Mouse (Mus musculus) embryo, embryonic 11.5 days (tissue): ENCODE results near the gene Ankrd36.

Source experiments
- DNase-seq: peaks from one replicate; pipeline ENCODE4 v3.0.0-alpha.2; 2012; ENCODE audit warnings: low read depth, low spot score

Ankrd36 gene

DNA sequence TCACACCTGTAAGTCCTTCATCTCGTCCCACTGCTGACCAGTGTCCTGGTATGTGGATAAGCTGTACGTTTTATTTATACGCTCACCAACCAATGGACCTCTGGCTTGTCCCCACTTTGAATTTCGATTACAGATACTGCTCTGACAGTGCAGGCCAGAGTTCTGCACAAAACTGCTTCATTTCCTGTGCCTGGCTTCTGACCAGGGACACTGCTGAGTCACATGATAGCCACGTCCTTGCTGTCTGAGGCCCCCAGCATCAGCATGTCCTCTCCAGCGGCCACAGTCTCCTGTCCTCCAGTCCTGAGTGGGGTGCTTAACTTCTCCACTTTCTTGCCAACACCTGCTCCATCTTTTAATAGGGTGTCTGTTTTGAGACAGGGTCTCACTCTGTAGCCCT, 113.1 kb downstream of the Ankrd36 start:
- DNase-seq, result no peak

DNA sequence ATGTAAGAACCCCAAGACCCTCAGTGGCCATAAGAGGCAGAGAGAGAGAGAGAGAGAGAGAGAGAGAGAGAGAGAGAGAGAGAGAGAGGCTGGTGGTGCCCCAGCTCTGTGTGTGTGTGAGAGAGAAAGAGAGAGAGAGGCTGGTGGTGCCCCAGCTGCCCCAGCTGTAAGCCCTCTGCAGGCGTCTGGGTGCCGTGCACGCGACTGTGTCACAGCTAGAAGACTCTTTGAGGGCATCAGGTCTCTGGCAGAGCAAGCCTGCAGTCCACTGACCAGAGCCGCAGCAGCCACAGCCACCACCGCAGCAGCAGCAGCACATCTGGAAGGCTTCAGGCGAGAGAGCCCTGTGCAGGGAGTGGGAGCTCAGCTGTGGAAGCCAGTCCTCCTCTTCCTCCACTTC, 114.8 kb downstream of the Ankrd36 start:
- no peak for DNase-seq

DNA sequence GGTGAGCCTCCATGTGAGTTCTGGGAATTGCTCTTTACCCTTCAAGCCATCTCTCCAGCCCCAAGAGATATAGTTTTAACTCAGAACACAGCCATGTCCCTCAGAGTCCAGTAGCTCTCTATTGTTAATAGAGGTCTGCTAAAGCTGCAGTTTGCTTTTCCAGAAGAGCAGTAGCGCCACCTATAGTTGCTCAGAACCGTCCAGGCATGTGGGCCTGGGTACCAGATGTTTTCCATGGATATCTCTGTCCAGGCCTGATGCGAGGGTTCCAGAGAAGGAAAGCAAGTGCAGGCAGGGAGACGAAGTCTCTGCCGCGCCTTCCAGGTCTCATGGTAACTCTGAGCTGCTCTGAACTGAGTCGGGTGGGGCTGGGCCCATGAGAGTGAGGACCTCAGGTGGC, 122.3 kb downstream of the Ankrd36 start:
- peak; percentile 46 for DNase-seq

DNA sequence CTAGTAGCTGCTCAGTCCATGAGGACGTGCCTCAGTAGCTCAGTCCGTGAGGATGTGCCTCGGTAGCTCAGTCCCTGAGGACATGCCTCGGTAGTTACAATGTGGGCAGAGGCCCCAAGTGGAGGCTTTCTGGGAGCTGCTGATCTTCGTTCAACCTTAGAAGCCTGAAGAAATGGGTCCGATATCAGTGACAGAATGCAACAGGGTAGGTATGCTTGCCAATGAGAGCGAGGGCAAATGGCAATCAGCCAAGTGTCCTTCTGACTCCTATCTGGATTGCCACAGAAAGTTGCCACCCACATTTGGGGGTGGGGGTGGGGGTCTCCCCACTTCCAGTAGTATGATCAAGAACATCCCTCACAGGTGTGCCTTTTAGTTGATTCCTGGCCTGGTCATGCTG, 131.3 kb downstream of the Ankrd36 start:
- DNase-seq, result no peak

DNA sequence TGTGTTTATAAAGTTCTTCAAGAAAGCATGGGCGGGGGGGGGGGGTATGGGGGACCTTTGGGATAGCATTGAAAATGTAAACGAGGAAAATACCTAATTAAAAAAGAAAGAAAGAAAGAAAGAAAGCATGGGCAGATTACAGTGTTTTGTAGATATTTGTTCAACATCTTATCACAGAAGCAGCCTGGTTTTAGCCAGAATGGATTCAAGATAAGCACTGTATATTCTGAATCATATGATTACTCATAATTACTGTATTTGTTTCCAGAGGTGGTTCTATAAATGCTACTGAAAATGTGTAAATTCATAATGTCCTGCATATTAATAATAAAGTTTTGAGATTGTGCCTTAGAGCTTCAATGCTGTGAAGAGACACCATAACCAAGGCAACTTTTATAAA, 131.8 kb downstream of the Ankrd36 start:
- no peak for DNase-seq

DNA sequence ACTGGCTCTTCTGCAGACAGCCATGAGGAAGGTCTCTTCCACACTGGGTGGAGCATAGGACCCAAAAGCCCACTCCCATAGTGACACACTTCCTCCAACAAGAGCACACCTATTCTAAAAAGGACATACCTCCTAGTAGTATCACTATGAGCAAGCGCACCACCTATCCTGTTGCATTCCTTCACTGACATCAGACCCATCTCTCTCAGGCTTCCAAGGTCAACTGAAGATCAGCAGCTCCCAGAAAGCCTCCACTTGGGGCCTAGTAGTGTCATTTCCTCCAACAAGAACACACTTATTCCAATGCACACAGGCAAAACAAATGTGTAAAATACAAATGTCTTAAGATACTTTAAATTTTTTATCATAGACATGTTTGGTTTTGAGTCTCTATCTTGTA, 132.3 kb downstream of the Ankrd36 start:
- no peak for DNase-seq

DNA sequence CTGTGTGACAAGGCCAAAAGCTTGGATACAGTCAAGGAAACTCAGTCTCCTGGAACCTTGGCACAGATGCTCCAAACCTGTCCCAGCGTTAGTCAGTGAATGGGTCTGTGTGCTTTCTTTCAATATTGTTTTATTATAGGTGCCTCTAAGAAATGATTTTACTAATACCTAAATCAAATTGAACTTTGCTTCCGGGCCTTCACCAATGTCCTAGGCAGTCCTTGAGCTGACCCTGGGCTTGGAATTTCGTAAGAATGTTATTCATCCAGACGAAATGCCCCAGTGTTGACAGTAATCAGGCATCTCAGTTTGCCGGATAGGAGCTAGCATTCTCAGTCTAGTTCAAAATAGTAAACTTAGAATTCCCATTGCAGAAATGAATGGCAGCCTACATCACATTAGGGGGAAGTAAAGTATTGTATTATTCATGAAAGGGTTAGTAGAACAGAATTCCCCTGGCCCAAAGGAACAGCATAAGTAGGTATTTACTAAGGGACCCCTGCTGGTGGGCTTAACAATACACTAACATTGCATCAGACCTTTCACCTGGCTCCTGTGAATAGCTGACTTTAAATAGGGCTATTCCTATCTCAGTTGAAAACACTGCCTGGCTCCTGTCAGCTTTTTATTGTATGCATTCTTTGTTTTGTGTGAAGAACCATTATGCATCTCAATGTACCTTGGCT, 132.9 kb downstream of the Ankrd36 start:
- no peak for DNase-seq

DNA sequence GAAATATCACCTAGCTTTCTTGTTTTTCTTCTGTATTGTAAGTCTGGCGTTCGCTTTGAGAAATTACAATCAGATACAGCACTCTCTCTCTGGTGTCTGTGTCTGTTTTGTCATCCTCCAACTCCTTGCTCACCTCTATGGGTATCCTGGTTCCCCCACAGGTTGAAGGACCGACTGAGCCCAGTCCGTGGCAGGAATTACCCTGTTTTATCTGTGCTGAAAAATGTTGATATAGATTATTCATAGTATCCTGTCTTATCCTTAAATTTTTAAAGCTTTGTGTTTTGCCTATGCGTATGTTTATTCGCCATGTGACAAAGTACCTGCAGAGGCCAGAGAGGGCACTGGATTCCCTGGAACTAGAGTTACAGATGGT, 133.5 kb downstream of the Ankrd36 start:
- no peak for DNase-seq

DNA sequence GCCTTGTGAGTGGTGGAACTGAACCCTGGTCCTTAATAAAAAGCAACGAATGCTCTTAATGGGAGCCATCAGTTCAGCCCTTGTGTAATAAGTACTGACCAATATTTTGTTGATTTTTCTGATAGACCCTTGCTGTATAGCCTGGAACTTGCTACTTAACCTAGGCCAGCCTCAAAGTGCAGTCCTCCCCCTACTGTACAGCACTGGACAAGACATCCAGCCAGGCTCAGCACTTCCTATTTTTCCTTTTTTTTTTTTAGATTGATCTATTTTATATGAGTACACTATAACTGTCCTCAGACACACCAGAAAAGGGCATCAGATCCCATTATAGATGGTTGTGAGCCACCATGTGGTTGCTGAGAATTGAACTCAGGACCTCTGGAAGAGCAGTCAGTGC, 133.9 kb downstream of the Ankrd36 start:
- DNase-seq, result no peak

DNA sequence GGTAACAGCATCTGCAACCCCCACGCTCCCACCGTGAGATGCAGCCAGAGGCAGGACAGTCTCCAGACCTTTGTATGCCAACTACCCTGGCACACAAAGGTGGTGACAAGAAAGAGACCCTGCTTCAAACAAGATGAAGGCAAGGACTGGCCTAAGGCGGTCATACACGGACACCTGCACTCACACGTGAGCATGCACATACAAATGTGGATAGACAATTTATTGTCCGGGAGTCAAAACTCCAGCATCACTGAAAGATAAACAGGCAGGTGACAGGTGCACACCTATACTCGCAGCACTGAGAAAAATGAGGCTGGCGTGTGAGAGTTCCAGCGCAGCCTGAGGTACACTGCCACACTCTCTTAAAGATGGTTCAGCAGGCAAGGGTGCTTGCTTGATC, 136.5 kb downstream of the Ankrd36 start:
- DNase-seq, result no peak

DNA sequence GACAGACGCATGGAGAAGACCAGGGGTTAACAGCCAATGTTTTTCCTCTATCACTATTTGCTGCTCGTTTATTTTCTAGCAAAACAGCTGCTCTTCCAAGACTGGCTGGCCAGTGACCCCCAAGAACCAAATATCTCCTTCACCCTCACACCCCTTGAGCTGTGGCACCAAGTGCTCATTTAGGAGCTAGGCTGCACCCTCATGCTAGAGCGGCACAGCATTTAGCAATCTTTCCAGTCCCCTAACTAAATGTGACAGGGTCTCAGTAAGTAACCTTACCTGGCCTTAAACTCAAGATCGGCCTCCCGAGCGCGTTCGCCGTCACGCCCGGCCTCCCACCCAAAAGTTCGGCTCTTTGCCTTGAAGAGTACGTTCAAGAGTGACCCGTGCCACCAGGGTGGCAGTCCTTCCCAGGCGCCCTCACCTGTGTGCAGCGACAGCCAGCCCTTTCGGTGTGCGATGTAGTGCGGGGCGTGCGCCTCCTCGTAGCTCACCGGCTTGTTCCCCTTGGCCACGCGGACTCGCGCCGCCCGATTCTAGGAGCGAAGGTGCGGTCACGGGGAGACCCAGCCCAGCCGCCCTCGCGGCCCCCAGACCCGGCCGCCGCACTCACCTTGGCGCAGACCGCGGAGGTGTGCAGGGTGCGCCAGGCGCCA, 137.5 kb downstream of the Ankrd36 start:
- no peak for DNase-seq

DNA sequence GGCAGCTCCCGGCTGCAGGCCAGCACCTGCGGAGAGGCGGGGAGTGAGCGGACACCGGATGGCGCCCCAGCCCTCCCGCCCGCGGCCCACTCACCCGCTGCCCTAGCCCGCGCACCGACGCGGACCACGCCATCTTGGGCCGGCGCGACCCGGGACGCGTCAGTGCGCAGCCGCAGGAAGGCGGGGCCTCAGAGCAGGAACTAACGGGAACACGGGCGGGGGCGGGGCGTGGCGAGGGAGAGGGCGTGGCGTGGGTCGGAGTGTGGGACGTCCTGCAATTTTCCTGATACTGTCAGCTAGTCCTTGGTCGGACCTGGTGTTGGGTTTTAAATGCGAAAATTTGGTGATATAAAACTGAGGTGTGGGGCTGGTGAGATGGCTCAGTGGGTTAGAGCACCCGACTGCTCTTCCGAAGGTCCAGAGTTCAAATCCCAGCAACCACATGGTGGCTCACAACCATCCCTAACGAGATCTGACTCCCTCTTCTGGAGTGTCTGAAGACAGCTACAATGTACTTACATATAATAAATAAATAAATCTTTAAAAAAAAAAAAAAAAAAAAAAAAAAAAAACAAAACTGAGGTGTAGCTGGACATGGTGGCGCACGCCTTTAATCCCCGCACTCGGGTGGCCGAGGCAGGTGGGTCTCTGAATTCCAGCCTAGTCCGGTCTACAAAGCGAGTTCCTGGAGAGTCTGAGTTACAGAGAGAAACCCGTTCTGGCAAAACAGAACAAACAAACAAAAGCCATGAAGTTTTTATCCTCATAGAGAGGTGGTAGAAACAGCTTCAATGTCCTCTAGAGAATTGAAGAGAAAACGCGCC, 138.3 kb downstream of the Ankrd36 start:
- peak; percentile 91 for DNase-seq

DNA sequence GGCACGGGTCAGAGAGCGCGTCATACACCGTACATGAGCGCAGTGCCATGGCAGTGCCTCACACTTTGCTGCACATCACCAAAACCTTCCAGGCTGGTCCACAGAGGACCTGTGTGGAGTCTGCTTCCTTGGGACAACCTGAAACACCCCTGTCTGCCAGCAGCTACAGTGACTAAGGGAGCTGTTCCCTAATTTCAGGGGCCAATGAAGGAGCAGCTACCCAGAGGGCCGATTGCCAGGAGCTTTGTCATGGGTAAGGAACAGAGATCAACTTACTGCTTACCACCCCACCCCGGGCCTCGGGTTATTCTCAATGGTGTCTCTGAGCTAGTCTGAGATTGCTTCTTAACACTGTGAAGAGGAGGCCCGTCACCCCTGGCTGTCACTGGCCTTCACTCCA, 145.7 kb downstream of the Ankrd36 start:
- no peak for DNase-seq

DNA sequence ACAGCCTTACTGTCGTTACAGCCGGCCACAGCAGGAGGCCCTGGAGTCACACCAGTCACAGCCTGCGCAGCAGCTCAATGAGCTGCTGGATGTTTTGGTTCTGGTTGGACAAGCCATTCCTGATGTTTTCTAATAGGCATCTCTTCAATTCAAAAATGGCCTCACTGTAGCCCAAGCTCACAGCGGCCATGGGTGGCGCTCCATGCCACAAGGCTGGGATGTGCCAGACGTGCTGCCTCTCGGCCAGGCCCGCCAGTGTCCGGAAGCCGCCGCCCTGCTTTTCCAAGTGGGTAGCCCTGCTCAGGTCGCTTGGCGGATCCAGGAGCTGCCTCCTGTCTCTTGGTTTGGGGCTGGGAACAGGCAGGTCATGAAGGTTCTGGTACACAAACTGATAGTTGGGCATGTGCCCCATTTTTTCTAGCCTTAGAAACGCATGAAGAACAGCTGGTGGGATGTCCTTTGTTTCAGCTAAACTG, 146.2 kb downstream of the Ankrd36 start, which contains the start of gene Mrps24:
Gene Mrps24, minus strand, starts transcription at position 51 of the 476 bp plus-strand sequence.
- no peak for DNase-seq

DNA sequence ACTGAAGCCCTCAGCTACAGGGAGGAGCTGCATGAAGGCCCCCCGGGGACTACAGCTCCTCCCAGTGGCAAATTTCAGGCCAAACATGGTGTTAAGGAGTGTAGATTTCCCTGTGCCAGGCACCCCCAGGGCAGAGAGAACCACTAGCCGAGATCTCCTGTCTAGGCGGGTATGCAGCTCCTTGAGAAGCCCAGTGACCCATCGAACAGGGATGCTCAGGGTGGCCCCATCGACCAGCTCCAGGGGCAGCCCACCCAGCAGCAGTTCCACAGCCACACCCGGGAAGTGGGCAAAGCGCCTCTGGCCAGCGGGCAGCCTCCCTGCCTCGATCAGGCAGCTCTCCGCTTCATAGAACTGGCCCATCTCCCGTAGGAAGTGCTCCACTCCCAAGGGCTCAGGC, 146.8 kb downstream of the Ankrd36 start:
- DNase-seq, result no peak

DNA sequence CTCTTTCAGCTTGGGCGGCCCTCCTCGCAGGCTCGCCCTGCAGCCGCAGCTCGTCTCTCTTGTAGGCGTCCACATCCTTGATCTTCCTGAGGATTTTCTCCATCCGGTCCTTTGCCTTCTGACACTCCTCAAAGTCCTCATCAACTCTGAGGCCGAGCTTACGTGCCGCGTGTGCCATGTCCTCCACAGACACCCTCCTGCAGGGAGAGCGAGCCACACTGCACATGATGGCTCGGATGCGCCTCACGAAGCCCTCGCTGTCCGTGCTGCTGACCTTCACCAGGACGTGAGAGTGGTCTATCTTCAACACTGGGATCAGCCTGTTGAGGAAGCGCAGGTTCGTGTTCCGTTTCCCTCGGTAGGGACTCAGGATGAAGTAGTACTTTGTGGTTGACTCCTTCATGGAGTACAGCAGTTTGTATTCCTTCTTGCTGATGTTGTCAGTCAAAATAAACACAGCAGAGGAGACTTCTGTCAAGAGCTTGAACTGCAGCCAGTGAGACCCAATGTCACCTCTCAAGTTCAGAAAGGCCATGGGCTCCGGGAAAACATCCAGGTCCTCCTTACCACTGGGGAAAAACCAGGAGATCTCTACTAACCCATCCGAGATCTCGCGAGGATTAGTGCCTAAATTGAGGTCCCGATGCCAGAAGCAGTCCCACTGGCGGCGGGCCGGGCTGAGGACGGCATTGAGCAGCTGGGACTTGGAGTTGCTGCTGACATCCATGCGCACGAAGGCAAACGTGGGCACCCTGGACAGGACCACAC, 147.6 kb downstream of the Ankrd36 start:
- no peak for DNase-seq

DNA sequence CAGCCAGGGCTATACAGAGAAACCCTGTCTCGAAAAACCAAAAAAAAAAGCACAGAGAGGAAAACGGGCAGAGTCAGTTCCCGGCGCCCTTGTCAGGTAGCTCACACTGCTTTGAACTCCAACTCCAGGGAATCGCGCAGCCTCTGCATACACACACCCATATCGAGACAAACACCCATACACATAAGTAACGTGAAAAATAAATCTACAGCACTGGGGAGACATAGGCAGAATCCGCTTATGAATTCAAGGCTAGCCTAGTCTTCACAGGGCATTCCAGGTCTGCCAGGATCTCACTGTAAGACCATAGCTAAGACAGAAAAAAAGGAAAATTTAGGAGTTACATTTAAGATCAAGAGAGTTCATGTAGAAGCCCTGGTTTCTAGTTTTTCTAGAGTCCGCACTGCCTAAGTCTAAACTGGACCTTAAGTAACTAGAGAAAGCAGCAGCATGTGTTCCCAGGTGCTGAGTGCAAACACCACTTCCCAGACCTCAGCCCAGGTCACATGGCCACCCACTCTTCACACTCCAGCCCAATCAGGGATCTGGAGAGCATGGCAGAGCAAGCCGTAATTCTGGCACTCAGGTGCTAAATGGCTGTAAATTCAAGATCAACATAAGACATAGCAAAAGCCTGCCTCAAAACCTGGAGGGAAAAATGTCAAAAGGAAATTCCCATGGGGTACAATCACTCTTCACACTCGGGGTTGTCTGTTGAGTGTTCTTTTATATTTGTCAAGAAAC, 149.3 kb downstream of the Ankrd36 start:
- no peak for DNase-seq

DNA sequence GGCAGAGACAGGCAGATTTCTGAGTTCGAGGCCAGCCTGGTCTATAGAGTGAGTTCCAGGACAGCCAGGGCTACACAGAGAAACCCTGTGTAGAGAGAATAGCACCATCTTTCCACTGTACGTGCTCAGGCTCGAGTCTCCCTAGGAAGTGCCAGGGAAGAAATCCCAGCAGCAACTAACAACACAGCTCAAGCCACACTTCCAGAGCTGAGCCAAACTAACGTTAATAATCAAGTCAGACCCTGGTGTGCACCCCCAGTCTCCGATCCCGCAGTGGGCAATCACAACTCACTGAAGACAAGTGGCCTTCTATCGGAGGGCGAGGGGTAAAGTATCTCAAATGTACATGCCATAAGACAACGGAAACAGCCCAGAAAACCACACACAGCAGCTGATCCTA, 160.1 kb downstream of the Ankrd36 start:
- DNase-seq, result no peak

DNA sequence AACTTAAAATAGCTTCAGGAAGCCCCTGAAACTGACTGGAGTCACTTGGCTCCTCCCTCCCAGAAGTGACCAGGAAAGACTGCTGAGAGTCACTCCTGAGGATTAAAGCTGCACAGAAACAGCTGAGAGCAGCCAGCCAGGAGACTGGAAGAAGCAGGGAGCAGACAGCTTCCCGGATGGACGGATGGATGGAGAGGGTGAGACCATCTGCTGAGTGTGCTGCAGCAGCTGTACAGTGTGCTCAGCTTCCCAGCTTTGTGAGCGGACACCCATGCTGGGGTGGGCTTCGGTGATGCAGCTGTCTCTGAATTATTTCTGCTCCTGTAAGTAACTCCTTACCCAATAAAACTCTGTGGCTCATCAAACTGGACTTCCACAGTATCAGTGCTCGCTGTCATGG, 162.9 kb downstream of the Ankrd36 start:
- DNase-seq, result no peak

DNA sequence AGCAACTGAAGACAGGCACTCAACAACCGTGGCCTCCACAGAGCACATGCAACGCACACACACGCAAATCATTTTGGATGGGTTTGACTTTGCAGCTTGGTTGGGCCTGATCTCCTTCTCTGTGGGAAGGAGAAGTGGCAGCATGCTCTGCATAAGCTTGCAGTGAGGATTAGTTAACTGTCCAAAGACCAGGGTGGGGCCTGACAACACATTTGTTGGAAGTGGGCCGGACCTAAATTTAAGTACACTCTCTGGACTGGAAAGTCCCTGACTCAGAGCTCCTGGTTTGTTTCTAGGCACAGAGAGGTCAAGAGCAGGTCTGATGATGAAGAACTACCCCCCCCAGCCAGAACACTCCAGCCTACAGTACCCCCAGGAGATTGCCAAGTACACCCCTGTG, 164.8 kb downstream of the Ankrd36 start:
- DNase-seq, result no peak

DNA sequence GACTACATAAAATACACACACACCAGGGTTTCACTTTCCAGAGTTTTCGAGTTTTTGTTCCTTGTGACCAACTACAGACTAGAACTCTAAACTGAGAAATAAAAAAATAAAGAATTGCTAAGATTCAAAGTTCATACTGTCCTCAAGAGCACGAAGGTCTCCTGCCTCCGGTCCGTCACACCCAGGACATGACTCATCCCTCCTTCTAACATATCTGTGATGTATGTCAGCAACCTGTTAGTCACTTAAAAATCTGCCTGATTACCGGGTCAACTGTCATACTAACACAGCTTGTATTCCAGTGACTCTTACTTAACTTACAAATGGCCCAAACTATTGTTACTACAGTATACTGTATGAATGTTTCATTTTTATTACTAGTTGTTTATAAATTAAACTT, 167.7 kb downstream of the Ankrd36 start:
- DNase-seq, result no peak
